Mouse (Mus musculus): Measurements from ENCODE around the gene Gm49388.

The Gm49388 gene

GRCm38 (mm10) chr7:127842001-127842718, 56.8 kb downstream of the Gm49388 start:
- DNase-seq: peak; percentile 92

- DNase-seq: no peak
These were observed 64.8 kb downstream of the Gm49388 start for GRCm38 (mm10) chr7:127849973-127850875.

- no peak for DNase-seq
These were observed 65.5 kb downstream of the Gm49388 start for GRCm38 (mm10) chr7:127850906-127851305.
